Mouse (Mus musculus): ENCODE results near the gene Sf3b3.
"Not testable (repeated sequence)": the region's sequence is repeated elsewhere in the genome, so short reads cannot be mapped to it uniquely, and the experiment has no call there.

Gene Sf3b3

GRCm38 (mm10) chr8:110846405-110847170 lies at the start of gene Sf3b3, which contains the start of gene Cog4:
Gene Sf3b3, minus strand, starts transcription at chr8:110846787.
Gene Cog4, plus strand, starts transcription at chr8:110846600.
- peak; percentile 70 to 79 for DNase-seq (ENCODE audit: low spot score in 2 of 2)

GRCm38 (mm10) chr8:110895812-110896211 lies 49.2 kb upstream of the Sf3b3 start:
- no peak for DNase-seq (ENCODE audit: low spot score in 2 of 2)

- DNase-seq (ENCODE audit: low spot score in 2 of 2) = no peak
Measured at GRCm38 (mm10) chr8:110895254-110895653, 48.7 kb upstream of the Sf3b3 start.

GRCm38 (mm10) chr8:110894851-110895250 lies 48.3 kb upstream of the Sf3b3 start:
- no peak for DNase-seq (ENCODE audit: low spot score in 2 of 2)

GRCm38 (mm10) chr8:110892913-110893312 lies 46.3 kb upstream of the Sf3b3 start:
- DNase-seq (ENCODE audit: low spot score in 2 of 2) = no peak

- no peak for DNase-seq (ENCODE audit: low spot score in 2 of 2)
Measured at GRCm38 (mm10) chr8:110892040-110892439, 45.5 kb upstream of the Sf3b3 start.

GRCm38 (mm10) chr8:110889904-110890470 lies 43.4 kb upstream of the Sf3b3 start:
- DNase-seq (ENCODE audit: low spot score in 2 of 2) = no peak

GRCm38 (mm10) chr8:110888860-110889259 lies 42.3 kb upstream of the Sf3b3 start:
- DNase-seq (ENCODE audit: low spot score in 2 of 2) = no peak

- no peak for DNase-seq (ENCODE audit: low spot score in 2 of 2)
Measured at GRCm38 (mm10) chr8:110888441-110888840, 41.9 kb upstream of the Sf3b3 start.

GRCm38 (mm10) chr8:110887551-110887950 lies 41.0 kb upstream of the Sf3b3 start:
- no peak for DNase-seq (ENCODE audit: low spot score in 2 of 2)

- DNase-seq (ENCODE audit: low spot score in 2 of 2) = no peak
Measured at GRCm38 (mm10) chr8:110886634-110887033, 40.0 kb upstream of the Sf3b3 start.

GRCm38 (mm10) chr8:110883824-110884223 lies 37.2 kb upstream of the Sf3b3 start:
- no peak for DNase-seq (ENCODE audit: low spot score in 2 of 2)

- DNase-seq (ENCODE audit: low spot score in 2 of 2) = no peak
Measured at GRCm38 (mm10) chr8:110881741-110882310, 35.2 kb upstream of the Sf3b3 start.

- DNase-seq (ENCODE audit: low spot score in 2 of 2) = no peak
Measured at GRCm38 (mm10) chr8:110877862-110878261, 31.3 kb upstream of the Sf3b3 start.

- no peak for DNase-seq (ENCODE audit: low spot score in 2 of 2)
Measured at GRCm38 (mm10) chr8:110870501-110870900, 23.9 kb upstream of the Sf3b3 start.

GRCm38 (mm10) chr8:110861347-110862025 lies 14.9 kb upstream of the Sf3b3 start:
- DNase-seq (ENCODE audit: low spot score in 2 of 2) = not testable (repeated sequence)

GRCm38 (mm10) chr8:110859651-110860501 lies 13.3 kb upstream of the Sf3b3 start:
- no peak for DNase-seq (ENCODE audit: low spot score in 2 of 2)

- DNase-seq (ENCODE audit: low spot score in 2 of 2) = no peak
Measured at GRCm38 (mm10) chr8:110856760-110857461, 10.3 kb upstream of the Sf3b3 start.

- DNase-seq (ENCODE audit: low spot score in 2 of 2) = not testable (repeated sequence)
Measured at GRCm38 (mm10) chr8:110856073-110856472, 9.5 kb upstream of the Sf3b3 start.

GRCm38 (mm10) chr8:110851186-110851585 lies 4.6 kb upstream of the Sf3b3 start:
- DNase-seq (ENCODE audit: low spot score in 2 of 2) = no peak

All from spleen, postnatal 14 days (tissue).